Mouse (Mus musculus) MEL (cell line): ENCODE results near the gene Vdac2.

Source experiments
- CTCF ChIP-seq, 3 experiments: IDR thresholded peaks in 2 of 3; conservative IDR thresholded peaks in 1 of 3; 2 replicates each; pipeline ENCODE4 v1.5.1; 2011 to 2012; ENCODE audit warnings: low read length in 3 of 3, low read depth in 2 of 3, mild to moderate bottlenecking in 2 of 3, improper control_type of control experiment in 1 of 3, inconsistent platforms in 1 of 3, mixed read lengths in 1 of 3, moderate library complexity in 1 of 3; ENCODE audit not compliant: control insufficient read depth in 1 of 3, insufficient read depth in 1 of 3, poor library complexity in 1 of 3, severe bottlenecking in 1 of 3
- EP300 ChIP-seq, 2 experiments: IDR thresholded peaks; 2 replicates each; pipeline ENCODE4 v1.6.1; 2011; ENCODE audit warnings: improper control_type of control experiment in 2 of 2, low read length in 2 of 2, low read depth in 1 of 2, mild to moderate bottlenecking in 1 of 2
- NRF1 ChIP-seq: IDR thresholded peaks from 2 replicates; pipeline ENCODE4 v1.6.1; 2014; ENCODE audit warnings: low read depth, mild to moderate bottlenecking, inconsistent platforms, low read length, improper control_type of control experiment, moderate library complexity; ENCODE audit not compliant: poor library complexity, insufficient read depth, severe bottlenecking
- POLR2A ChIP-seq, 2 experiments: IDR thresholded peaks; 2 replicates each; pipeline ENCODE4 v1.6.1; 2011 to 2012; ENCODE audit warnings: low read length in 2 of 2, mild to moderate bottlenecking in 2 of 2, control low read depth in 1 of 2, improper control_type of control experiment in 1 of 2, low read depth in 1 of 2, moderate library complexity in 1 of 2; ENCODE audit not compliant: control insufficient read depth in 1 of 2, insufficient read depth in 1 of 2, poor library complexity in 1 of 2
- USF1 ChIP-seq: IDR thresholded peaks from 2 replicates; pipeline ENCODE4 v1.6.1; 2014; ENCODE audit warnings: low read depth, mild to moderate bottlenecking, inconsistent platforms, low read length, improper control_type of control experiment, moderate library complexity
- ZMIZ1 ChIP-seq: IDR thresholded peaks from 2 replicates; pipeline ENCODE4 v1.6.1; 2012; ENCODE audit warnings: low read depth, mild to moderate bottlenecking, inconsistent platforms, low read length, improper control_type of control experiment, moderate library complexity

GRCm38 (mm10) chr14:21846827-21847380 lies 21.9 kb downstream of the Vdac2 start:
- TF ChIP-seq POLR2A (IDR thresholded peaks at IDR 0.05; ENCODE audit: control insufficient read depth in 1 of 2, insufficient read depth in 1 of 2, low read depth in 1 of 2, low read length in 2 of 2, poor library complexity in 1 of 2) = peak in 1 of 2 experiments; percentile 37; a peak in 1 of 4 replicates
- TF ChIP-seq EP300 (IDR thresholded peaks at IDR 0.05; ENCODE audit: low read depth in 1 of 2, low read length in 2 of 2) = peak in 1 of 2 experiments; percentile 5; a peak in 1 of 4 replicates
- no peak for TF ChIP-seq NRF1
- TF ChIP-seq CTCF (IDR thresholded peaks at IDR 0.05 in 2 of 3, conservative IDR thresholded peaks at IDR 0.05 in 1 of 3; ENCODE audit: control insufficient read depth in 1 of 3, insufficient read depth in 1 of 3, low read depth in 2 of 3, low read length in 3 of 3, poor library complexity in 1 of 3, severe bottlenecking in 1 of 3) = no peak
- TF ChIP-seq USF1 = no peak
- TF ChIP-seq ZMIZ1 = no peak
